Mouse (Mus musculus) kidney, adult 2 months (tissue): ENCODE data around the gene Dmac2.

Experiments
- CTCF ChIP-seq: fragments of 200-500 bp; conservative IDR thresholded peaks from 2 replicates; pipeline ENCODE4 v1.5.1; 2011; ENCODE audit warnings: low read depth, mild to moderate bottlenecking, control low read depth, low read length, moderate library complexity, mixed read lengths; ENCODE audit not compliant: insufficient read depth, insufficient read length
- POLR2A ChIP-seq: fragments of 200-500 bp; IDR thresholded peaks from one replicate; pipeline ENCODE4 v1.6.1; 2011; ENCODE audit warnings: low read depth, low read length, control low read depth

DNA sequence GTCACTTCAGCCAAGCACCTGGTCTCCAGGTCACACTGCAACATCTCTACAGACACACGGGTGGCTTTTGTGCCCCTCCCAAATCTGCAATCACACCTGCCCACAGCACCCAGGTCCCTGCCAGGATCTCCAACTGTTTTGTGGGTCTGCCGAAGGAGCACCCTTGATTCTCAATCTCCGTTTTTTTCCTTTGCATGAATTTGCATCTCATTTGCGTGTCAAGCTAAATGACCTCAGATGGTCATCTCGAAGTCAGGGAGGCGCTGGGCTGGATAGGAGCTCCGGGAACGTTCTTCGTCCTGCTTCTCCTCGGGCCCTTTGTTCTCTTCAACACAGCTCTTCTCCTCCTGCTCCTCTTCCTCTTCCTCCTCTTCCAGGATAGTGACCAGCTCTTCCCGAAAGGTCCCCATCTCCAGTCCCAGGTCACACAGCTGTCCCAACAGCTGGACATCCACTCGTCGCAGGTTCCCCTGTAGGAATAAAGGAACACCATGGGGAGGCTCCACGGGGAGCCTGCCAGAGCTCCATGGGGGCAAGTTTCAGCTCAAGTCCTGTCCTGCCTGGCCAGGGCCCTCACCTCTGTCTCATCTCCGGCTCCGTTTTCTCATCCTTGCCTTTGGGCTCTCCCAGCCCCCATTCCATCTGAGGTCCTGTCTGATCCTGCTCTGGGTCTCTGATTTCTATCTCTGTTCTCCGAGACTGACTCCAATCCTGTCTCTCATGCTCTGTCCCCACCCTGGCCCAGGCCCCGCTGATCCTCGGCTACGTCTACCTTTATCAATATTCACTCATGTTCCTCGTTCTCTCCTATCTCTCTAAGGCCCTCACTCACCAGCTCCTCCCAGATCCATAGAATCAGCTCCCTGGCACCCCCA, 4.1 kb upstream of the Dmac2 start:
- TF ChIP-seq CTCF (no peak), POLR2A (peak; percentile 32)
